Mouse (Mus musculus) spleen, adult 2 months (tissue): ENCODE measurements around the gene Rap1b.

Experiments used
- CTCF ChIP-seq: fragments of 200-500 bp; IDR thresholded peaks from 2 replicates; pipeline ENCODE4 v1.5.1; 2011; ENCODE audit warnings: mild to moderate bottlenecking, inconsistent platforms; ENCODE audit not compliant: insufficient read depth, insufficient read length, insufficient replicate concordance; ENCODE audit errors: extremely low read depth
- POLR2A ChIP-seq: fragments of 200-500 bp; IDR thresholded peaks from 2 replicates; pipeline ENCODE4 v1.6.1; 2011; ENCODE audit warnings: low read depth, low read length, inconsistent platforms

DNA sequence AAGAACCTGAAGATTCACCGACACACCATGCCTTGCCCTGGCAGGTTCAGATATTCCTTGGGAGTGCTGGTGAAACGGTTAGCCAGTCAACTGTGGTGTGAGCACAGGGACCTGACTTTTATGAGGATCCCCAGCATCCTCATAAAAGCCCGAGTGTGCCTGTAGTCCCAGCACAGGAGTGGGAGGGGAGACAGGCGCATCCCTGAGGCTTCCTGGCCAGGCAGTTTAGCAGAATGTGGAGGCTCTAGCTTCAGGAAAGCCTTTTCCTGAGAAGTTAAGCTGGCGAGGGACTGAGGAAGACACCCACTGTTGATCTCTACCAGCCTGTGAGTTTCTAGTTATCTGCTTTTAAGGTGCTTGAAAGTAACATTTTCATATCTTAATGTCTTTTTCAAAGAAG is 10.4 kb downstream of the Rap1b start:
- no peak for TF ChIP-seq CTCF
- TF ChIP-seq POLR2A, result no peak
